Mouse (Mus musculus): ENCODE measurements at regions not wholly inside any gene's neighbourhood (a gene's known extent, or its start where the extent isn't known, plus 50 kb on each side); places are given as distances from the start of the nearest gene placed in this dataset.

DNA sequence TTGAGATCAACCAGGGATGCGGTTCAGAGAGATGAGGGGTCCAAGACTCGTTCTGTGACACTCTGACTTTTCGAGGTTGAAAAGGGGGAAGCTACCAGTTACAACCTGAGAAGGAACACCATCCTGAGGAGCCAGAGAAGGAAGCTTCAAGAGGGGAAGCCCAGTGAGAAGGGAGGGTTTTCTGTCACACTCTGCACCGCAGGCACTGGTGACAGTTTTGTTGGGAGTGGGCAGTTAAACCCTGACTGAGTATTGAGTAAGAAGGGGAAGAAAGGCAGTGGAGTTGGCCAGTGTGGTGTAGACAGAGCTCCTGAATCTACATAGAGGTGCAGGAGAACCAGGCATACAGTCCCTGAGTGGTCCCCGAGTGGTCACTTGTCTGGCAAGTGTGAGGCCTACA lies 159.4 kb downstream of the Snx10 start:
- no peak for TF ChIP-seq EP300 (IDR thresholded peaks at IDR 0.05; ENCODE audit: insufficient read depth, low read depth, low read length)
- no peak for TF ChIP-seq POLR2A (IDR thresholded peaks at IDR 0.05; ENCODE audit: insufficient read depth, low read length)

Measured in ES-Bruce4 (cell line).